Mouse (Mus musculus) limb, embryonic 11.5 days (tissue): Measurements from ENCODE around the gene Hook2. TPM values are rescaled to one million over a fixed set of nuclear protein-coding genes. Genes with fewer than 3 reads are reported as not detected.

Source experiments
- ATAC-seq: fragments of 200-750 bp; cut with Nextera tagmentation; 2 replicates; pipeline ENCODE4 v1.8.0; 2017; ENCODE audit warnings: low read depth; ENCODE audit not compliant: insufficient number of reproducible peaks, low FRiP score, low TSS enrichment
- DNase-seq: peaks from one replicate; pipeline ENCODE4 v3.0.0-alpha.2; 2015; ENCODE audit warnings: low spot score
- H3K27ac ChIP-seq: fragments of 300-500 bp; sonication (generic); replicated peaks from 2 replicates; pipeline ENCODE4 v1.5.1; 2014; ENCODE audit warnings: low read depth, mild to moderate bottlenecking, low read length
- H3K27me3 ChIP-seq: fragments of 300-500 bp; sonication (generic); 2 replicates; pipeline ENCODE4 v1.6.1; 2014; ENCODE audit warnings: mild to moderate bottlenecking, low read length, mixed read lengths; ENCODE audit not compliant: control insufficient read depth, insufficient read depth
- H3K36me3 ChIP-seq: fragments of 300-500 bp; sonication (generic); 2 replicates; pipeline ENCODE4 v1.6.1; 2014; ENCODE audit warnings: mild to moderate bottlenecking, low read length, moderate library complexity, mixed read lengths; ENCODE audit not compliant: control insufficient read depth, insufficient read depth
- H3K4me1 ChIP-seq: fragments of 300-500 bp; sonication (generic); 2 replicates; pipeline ENCODE4 v1.6.1; 2014; ENCODE audit warnings: low read length, mixed read lengths; ENCODE audit not compliant: control insufficient read depth, insufficient read depth
- H3K4me2 ChIP-seq: fragments of 300-500 bp; sonication (generic); 2 replicates; pipeline ENCODE4 v1.6.1; 2014; ENCODE audit warnings: low read depth, mild to moderate bottlenecking, moderate library complexity; ENCODE audit not compliant: severe bottlenecking
- H3K4me3 ChIP-seq: fragments of 300-500 bp; sonication (generic); 2 replicates; pipeline ENCODE4 v1.5.1; 2014; ENCODE audit warnings: low read depth, low read length
- H3K9ac ChIP-seq: fragments of 300-500 bp; sonication (generic); 2 replicates; pipeline ENCODE4 v1.6.1; 2014; ENCODE audit warnings: mild to moderate bottlenecking, low read length
- H3K9me3 ChIP-seq: fragments of 300-500 bp; sonication (generic); 2 replicates; pipeline ENCODE4 v1.6.1; 2016; ENCODE audit warnings: low read length; ENCODE audit not compliant: control insufficient read depth
- WGBS: fragments of 180-500 bp; shearing (Covaris S2); extraction: QIAGEN DNeasy Blood & Tissue Kit; methylation state at CpG from one replicate; pipeline ENCODE4 v1.1.7; 2014; 5-methylcytosine and 5-hydroxymethylcytosine counted together
- polyA plus RNA-seq: library from polyadenylated mRNA; unstranded; fragments of >200 nt; fragmentation: Nextera tagmentation; extraction: Ambion mirVana; gene quantifications from 2 replicates; pipeline ENCODE4 v1.2.1, GENCODE M21; 2014

The Hook2 gene
- 14.5 and 15.2 TPM in 2 replicates for polyA plus RNA-seq

DNA sequence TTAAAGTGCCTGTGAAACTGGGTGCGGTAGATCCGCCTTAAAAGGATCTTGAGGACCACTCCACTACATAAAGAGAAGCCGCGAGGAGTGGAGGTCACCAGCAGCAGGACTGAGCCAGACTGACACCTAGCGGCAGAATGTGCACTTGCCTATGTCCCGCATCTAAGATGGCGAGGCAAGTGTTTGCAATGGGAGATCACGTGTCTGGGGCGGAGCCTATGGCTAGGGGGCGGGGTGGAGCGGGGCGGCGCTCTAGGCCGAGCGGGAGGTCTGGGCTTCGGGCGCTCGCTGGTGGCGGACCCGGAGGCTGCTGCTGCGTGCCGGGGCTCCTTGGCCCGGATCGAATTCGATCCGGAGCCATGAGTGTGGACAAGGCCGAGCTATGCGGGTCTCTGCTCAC, at the start of gene Hook2:
Gene Hook2 (plus strand): TSS at position 255 of the 400 bp plus-strand sequence.
- peak; percentile 91 for ATAC-seq
- DNase-seq: peak; percentile 98
- Histone ChIP-seq H3K9me3 (no peaks in the 10 kb centered on the region), H3K4me3 (peak within 1 kb of the TSS; percentile 32), H3K27me3 (peaks cover 7% of the 10 kb centered on the region), H3K9ac (peak within 1 kb of the TSS; percentile 61), H3K4me1 (peaks cover 13% of the 10 kb centered on the region), H3K27ac (0 out of 2 replicates have a peak within 1 kb of the TSS, but pooled peaks have one; percentile 23), H3K4me2 (peak within 1 kb of the TSS; percentile 55), H3K36me3 (no peaks in the 10 kb centered on the region)
- under 1% methylated on average over 26 of the region's 28 CpGs for WGBS

- Histone ChIP-seq H3K27me3 (peaks cover 40% of the 10 kb centered on the region), H3K9ac (no peak overlapping the region), H3K36me3 (no peaks in the 10 kb centered on the region), H3K4me2 (no peak overlapping the region), H3K4me1 (peaks cover 9% of the 10 kb centered on the region), H3K9me3 (no peaks in the 10 kb centered on the region), H3K4me3 (no peak overlapping the region), H3K27ac (no peak overlapping the region)
- ATAC-seq: no peak
- 18% methylated on average over 4 of the region's 4 CpGs for WGBS
- DNase-seq: no peak
Measured at GRCm38 (mm10) chr8:84943699-84944098, 46.7 kb upstream of the Hook2 start.

GRCm38 (mm10) chr8:84944478-84945160, 45.8 kb upstream of the Hook2 start:
- H3K4me2 ChIP-seq: no peak overlapping the region
- 3% methylated on average over 26 of the region's 26 CpGs for WGBS
- no peak overlapping the region for H3K4me3 ChIP-seq
- no peak overlapping the region for H3K27ac ChIP-seq
- no peak overlapping the region for H3K9ac ChIP-seq
- no peaks in the 10 kb centered on the region for H3K9me3 ChIP-seq
- 0 out of 2 replicates have a peak, but pooled peaks have one; percentile 48 for ATAC-seq
- peaks cover 40% of the 10 kb centered on the region for H3K27me3 ChIP-seq
- DNase-seq: peak; percentile 62
- peaks cover 9% of the 10 kb centered on the region for H3K4me1 ChIP-seq
- H3K36me3 ChIP-seq: no peaks in the 10 kb centered on the region

DNA sequence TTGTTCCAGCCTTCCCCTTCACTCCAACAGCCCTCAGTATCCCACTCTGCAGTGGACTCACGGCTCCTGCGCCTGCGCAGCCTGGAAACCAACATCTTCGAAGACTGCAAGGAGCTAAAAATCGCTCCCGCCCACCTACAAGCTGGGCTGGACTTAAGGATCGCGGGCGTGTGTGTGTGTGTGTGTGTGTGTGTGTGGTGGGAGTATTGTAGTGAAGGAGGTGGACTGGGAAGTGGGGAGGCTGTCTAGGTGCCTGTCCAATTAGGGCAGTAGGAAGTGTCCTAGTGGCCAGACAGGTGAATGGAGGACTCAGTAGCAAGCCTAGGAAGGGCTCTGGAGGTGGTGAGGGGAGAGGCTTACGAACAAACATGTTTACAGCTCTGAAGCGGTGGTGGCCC, 45.2 kb upstream of the Hook2 start:
- DNase-seq (no peak), ATAC-seq (0 out of 2 replicates have a peak, but pooled peaks have one; percentile 20)
- Histone ChIP-seq H3K27me3 (peaks cover 43% of the 10 kb centered on the region), H3K4me1 (peaks cover 9% of the 10 kb centered on the region), H3K27ac (no peak overlapping the region), H3K9me3 (no peaks in the 10 kb centered on the region), H3K9ac (no peak overlapping the region), H3K4me3 (no peak overlapping the region), H3K4me2 (peak overlapping the region; percentile 72; the same call in 1 of the 2 replicates), H3K36me3 (no peaks in the 10 kb centered on the region)
- WGBS: 4% methylated on average over 11 of the region's 11 CpGs

GRCm38 (mm10) chr8:84945633-84946527, 44.5 kb upstream of the Hook2 start:
- under 1% methylated on average over 48 of the region's 67 CpGs for WGBS
- DNase-seq (peak; percentile 61), ATAC-seq (peak; percentile 51; the same call in 1 of the 2 replicates)
- Histone ChIP-seq H3K4me1 (peaks cover 9% of the 10 kb centered on the region), H3K4me2 (peak overlapping the region; percentile 72), H3K27ac (no peak overlapping the region), H3K9ac (no peak overlapping the region), H3K27me3 (peaks cover 49% of the 10 kb centered on the region), H3K36me3 (no peaks in the 10 kb centered on the region), H3K4me3 (peak overlapping the region; percentile 37), H3K9me3 (no peaks in the 10 kb centered on the region)

GRCm38 (mm10) chr8:84946528-84947240, 43.7 kb upstream of the Hook2 start, which contains the start of gene Rtbdn:
Gene Rtbdn, plus strand, starts transcription at chr8:84946991.
- Histone ChIP-seq H3K27ac (no peak within 1 kb of the TSS), H3K9me3 (no peaks in the 10 kb centered on the region), H3K27me3 (peaks cover 49% of the 10 kb centered on the region), H3K36me3 (no peaks in the 10 kb centered on the region), H3K4me2 (peak within 1 kb of the TSS; percentile 72), H3K4me3 (peak within 1 kb of the TSS; percentile 37), H3K9ac (no peak within 1 kb of the TSS), H3K4me1 (peaks cover 9% of the 10 kb centered on the region)
- ATAC-seq: no peak
- DNase-seq: no peak
- 13% methylated on average over 17 of the region's 17 CpGs for WGBS

- Histone ChIP-seq H3K4me1 (peaks cover 9% of the 10 kb centered on the region), H3K36me3 (no peaks in the 10 kb centered on the region), H3K27me3 (peaks cover 49% of the 10 kb centered on the region), H3K4me3 (no peak overlapping the region), H3K4me2 (no peak overlapping the region), H3K9ac (no peak overlapping the region), H3K9me3 (no peaks in the 10 kb centered on the region), H3K27ac (no peak overlapping the region)
- no peak for ATAC-seq
- DNase-seq: peak; percentile 81
- WGBS: 15% methylated on average over 9 of the region's 9 CpGs
Measured at GRCm38 (mm10) chr8:84947241-84947545, 43.2 kb upstream of the Hook2 start.

DNA sequence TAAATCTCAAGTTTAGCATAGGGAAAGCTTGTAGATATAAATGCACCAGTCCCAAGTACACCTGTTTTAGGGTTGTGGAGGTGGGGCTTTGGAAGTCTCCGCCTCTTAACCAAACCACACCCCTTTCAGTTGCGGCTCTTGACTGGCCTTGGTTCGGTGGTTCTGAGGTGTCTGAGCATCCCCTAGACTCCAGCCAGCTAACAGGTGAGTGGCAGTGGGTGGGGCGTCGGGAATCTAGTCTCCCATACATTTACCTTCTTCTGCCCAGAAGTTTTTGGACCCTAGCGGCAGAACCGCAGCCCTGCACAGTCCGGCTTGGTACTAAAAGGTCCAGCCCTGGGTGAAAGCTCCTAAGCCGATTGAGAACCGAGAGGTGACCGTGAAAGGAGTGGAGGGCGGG, 40.6 kb upstream of the Hook2 start:
- DNase-seq (no peak), ATAC-seq (no peak)
- 24% methylated on average over 12 of the region's 12 CpGs for WGBS
- Histone ChIP-seq H3K27ac (no peak overlapping the region), H3K4me3 (no peak overlapping the region), H3K4me1 (peaks cover 9% of the 10 kb centered on the region), H3K4me2 (no peak overlapping the region), H3K9me3 (no peaks in the 10 kb centered on the region), H3K9ac (no peak overlapping the region), H3K36me3 (no peaks in the 10 kb centered on the region), H3K27me3 (peaks cover 36% of the 10 kb centered on the region)
